Mouse (Mus musculus): ENCODE measurements around the gene Rbm48.
"Not testable (repeated sequence)": the region's sequence is repeated elsewhere in the genome, so short reads cannot be mapped to it uniquely, and the experiment has no call there.

Gene Rbm48

DNA sequence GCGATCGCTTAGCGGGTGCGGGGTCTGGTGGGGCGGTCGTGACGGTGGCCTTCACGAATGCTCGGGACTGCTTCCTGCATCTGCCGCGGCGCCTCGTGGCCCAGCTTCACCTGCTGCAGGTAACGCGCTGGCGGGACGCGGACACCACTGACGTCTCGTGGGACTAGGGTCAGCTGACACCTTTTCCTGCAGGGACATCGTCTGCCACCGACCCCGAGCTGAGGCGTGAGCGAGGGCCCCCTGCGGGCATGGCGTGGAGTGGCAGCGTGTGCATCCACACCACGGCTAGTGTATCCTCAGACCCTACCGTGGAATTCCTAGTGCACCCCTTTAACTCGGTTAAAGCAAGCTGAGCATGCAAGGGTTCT, at the start of gene Rbm48:
Gene Rbm48, minus strand, starts transcription at position 187 of the 368 bp plus-strand sequence.
- peak; percentile 86 for DNase-seq

DNA sequence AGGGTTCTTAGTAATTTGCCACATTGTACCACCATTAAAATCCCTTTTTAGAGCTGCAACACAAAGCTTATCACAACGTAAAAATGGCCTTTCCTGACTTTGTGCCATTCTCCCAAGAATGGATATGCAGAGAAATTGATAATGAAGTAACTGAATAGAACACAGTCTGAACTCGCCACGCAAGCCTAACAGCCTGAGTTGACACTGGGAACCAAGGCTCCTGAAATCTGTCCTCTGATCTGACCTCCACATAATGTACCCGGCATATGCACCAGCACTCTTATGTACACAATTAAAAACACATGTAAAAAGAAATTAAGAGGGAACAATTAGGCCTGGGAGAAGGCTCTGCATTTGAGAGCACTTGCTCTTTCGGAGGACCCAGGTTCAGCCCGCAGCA, 48.9 kb upstream of the Rbm48 start:
- DNase-seq = no peak

DNA sequence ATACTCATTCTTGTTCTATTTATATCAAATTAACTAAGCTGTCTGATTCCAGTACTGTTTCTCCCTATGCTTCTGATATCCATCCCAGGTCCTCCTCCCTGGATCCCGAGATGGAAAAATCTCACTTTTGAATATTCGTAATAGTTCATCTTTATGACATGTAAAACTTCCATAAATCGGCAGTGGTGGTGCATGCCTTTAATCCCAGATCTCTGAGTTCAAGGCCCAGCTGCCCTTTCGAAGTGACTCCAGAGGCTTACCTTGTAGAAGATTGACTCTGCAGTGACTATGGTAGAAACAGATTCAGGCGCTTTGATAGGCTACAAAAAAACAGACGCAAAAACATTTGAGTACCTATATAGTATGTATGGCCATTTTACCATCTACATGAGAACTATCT, 48.2 kb upstream of the Rbm48 start:
- DNase-seq = no peak

DNA sequence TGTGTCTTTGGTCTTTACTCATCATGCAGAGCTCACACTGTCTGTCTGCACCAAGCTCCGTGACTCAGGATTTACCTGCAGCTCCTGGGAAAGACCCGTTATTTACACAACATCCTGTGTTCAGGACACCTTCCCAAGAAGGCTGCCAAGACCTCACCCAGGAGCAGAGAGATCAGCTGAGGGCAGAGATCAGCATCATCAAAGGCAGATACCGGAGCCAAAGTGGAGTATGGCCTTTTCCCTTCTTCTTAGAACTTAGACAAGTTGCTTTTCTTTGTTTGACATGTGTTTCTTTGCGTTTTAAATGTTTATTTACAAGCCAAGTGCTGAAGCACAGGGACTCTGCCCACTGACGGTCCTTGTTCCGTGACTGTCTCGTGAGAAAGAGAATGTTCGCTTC, 38.9 kb upstream of the Rbm48 start:
- DNase-seq = no peak

DNA sequence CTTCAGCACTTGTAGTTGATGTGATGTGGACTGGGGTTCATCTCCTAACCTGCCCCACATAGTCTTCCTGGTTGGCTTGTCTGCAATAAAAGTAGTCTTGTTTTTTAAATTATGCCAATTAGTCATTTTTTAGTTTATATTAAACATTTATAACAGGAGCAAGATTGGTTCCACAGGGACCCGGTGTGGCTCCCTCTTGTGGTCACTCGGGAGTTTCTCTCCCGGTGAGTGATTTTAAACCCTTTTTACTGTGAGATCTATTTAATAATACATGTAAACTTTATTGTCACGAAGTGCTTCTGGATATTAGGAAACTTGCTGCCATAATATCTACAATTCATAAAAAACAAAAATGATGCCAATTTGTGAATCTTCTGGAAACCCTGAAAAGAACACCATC, 37.6 kb upstream of the Rbm48 start:
- DNase-seq = no peak

GRCm38 (mm10) chr5:3633315-3633714, 36.9 kb upstream of the Rbm48 start:
- DNase-seq = no peak

GRCm38 (mm10) chr5:3632285-3632684, 35.9 kb upstream of the Rbm48 start:
- DNase-seq = no peak

GRCm38 (mm10) chr5:3631512-3632271, 35.3 kb upstream of the Rbm48 start:
- no peak for DNase-seq

- DNase-seq = no peak
Observed at GRCm38 (mm10) chr5:3630055-3630454, 33.7 kb upstream of the Rbm48 start.

DNA sequence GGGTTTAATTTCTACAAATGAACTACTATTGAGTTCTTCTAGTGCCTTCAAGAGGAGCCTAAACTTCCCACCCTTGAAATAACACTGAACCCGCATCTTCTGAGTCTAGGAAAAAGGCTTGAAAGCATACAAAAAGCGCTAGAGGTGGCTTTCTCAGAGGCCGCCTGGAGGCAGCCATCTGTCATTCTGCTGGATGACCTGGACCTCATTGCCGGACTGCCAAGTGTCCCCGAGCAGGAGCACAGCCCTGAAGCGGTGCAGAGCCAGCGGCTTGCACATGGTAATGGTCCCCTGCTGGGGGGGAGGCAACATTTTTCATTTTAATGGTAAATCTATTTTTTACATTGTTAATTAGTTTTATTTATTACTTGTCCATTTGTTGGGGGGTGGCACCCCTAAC, 24.1 kb upstream of the Rbm48 start:
- no peak for DNase-seq

DNA sequence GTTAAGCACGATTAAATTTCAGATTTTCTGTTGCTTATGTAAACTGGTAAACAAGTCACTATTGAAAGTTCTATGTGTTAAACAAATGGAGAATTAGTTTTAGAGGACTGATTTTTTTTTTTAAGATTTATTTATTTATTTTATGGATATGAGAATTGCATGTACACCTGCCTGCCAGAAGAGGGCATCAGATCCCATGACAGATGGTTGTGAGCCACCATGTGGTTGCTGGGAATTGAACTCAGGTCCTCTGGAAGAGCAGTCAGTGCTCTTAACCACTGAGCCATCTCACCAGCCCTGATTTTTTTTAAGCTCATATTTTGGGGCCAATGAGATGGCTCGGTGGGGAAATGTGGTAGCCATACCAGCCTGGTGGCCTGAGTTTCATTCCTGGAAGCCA, 15.4 kb upstream of the Rbm48 start:
- not testable (repeated sequence) for DNase-seq

DNA sequence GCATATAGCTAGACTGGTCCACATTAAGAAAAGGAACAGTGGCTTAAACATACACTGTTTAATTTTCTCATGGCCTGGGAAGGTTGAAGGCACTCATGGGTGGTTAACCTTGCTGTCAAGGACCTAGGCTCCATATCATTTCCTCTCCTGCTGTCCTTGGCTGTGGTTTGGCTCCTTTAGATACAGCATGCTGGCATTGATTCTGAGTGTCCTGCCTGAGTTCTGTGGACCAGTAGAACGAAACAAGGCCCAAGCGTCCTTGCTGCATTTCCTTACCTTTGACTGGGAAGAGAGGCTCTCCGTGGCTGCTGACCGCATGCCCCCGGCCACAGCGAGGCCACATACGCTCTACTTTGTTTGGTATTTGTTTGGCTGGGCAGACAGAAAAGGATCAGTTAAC, 12.9 kb upstream of the Rbm48 start:
- DNase-seq = no peak

DNA sequence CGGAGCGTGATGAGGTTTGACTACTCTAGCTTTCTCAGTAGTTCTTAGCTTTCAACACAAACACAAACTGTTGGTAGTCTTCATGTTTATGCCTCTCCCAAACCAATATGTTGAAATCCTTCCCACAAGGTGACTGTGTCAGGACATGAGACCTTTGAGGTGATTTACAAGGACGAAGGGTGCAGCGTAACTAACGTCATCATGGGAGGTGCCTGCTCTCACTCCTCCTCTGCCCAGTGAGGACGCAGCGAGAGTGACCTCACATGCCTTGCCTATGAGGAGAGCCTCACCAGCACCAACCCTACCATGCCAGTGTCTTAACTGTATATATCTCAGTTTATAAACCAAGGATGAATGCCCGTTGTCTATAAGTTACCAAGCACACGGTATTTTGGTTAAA, 10.7 kb upstream of the Rbm48 start:
- DNase-seq = no peak

- DNase-seq = no peak
Observed at GRCm38 (mm10) chr5:3600790-3601189, 4.4 kb upstream of the Rbm48 start.

DNA sequence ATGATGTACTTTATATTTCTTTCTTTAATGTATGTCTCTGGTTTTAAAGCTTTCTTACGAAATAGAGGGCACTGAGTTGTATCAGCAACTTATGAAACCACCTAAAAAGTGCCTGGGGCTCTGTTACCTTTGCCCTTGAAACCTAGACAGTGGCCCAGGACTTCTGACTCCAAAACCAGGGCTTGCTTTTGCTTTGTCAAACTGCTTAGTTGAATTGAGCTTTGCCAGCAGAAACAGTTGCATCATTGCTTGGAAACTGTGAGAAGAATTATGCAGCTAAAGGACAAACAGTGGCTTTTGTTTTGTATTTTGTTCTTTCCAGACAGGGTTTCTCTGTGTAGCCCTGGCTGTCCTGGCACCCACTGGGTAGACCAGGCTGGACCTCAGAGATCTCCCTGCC, 3.9 kb upstream of the Rbm48 start:
- DNase-seq = no peak

DNA sequence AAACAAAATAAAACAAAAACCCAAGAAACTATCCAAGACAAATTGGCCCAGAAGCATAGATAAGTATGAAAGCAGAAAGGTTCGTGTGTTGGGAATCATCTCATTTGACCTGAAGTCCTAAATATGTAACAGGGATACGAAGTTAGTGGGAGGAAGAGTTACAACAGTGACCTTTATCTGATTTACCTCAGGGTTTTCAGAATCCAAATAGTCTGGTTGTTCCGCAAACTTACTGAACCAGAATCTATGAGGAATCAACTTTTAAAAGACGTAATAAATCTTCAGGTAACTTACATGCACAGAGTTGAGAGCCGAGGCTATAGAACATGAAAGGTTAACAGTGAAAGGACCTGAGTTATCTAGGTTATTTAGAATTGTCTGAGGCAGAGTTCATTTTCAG, 2.4 kb upstream of the Rbm48 start:
- no peak for DNase-seq

DNA sequence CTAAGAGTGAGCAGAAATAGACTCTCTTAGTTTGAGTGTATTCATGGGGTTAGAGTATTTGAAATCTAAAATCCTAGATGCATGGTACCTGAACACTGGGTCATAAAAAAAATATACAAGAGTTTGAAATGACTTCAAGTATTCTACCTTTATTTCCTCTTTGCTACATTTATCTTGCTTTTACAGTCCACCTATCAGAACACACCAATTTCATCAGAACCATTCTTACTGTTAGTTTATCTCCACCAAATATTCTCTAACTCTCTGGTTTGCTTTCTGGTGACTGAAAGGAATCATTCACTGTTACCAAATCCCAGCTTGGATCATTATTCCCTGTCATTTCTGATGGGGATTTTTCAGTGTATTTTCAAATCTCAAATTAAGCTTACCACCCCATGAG, 786 bp upstream of the Rbm48 start:
- no peak for DNase-seq

DNA sequence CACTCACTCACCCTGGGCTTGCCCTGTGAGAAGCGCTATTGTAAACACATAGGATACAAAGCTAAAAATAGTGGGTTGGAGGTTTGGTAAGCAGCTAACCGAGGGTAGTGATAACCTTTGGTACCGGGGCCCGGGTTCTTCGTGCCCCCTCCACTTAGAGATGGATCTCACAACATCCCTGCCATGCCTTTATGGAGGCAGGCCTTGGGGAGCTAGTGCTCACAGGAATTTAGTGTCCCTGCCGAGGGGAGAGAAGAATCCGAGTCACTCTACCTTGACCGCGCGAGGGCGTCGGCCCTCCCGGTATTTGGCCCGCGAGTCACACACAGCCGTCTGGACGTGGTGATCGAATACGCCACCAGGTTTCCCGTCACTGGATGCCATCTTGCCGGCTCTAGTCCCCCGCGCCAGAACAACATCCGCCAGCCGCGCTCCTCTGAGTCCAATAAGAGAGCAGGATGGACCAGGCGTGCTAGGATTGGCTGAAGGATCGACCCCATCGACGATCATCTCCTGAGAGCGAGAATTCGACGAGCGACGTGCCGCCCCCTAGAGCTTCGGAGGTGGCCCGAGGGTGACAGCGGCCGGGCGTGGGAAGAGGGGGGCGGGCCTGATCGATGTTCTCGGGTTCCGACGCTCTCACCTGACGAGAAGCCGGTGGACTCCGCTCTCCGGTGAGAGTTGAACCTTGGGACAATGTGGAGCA, 539 bp downstream of the Rbm48 start, which contains the start of gene Pex1:
Gene Pex1, plus strand, starts transcription at position 374 of the 706 bp plus-strand sequence.
- peak; percentile 97 for DNase-seq

GRCm38 (mm10) chr5:3579066-3579465, 17.3 kb downstream of the Rbm48 start:
- DNase-seq = no peak

DNA sequence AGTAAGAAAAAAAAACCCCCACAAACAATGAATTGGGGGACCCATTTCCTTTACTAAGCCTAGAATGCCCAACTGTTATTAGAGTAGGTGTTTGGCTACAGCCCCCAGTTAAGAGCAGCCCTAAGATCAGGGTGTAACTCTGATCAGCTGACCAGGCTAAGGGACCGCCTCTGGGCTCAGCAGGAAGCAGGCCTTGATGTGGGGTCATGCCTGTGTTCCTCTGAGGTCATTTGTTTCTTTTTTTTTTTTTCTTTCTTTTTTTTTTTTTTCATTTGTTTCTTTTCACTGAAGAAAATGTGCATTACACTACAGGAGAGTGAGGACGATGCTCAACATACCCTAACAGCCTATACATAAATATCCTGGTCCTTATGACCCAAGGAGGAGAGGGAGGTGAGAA, 18.4 kb downstream of the Rbm48 start:
- no peak for DNase-seq

- no peak for DNase-seq
Observed at GRCm38 (mm10) chr5:3574825-3575224, 21.6 kb downstream of the Rbm48 start.

GRCm38 (mm10) chr5:3571266-3571665, 25.1 kb downstream of the Rbm48 start, which contains the start of gene 1700109H08Rik:
Gene 1700109H08Rik (plus strand): TSS chr5:3571566.
- no peak for DNase-seq

- DNase-seq = no peak
Observed at GRCm38 (mm10) chr5:3554198-3554597, 42.2 kb downstream of the Rbm48 start.

GRCm38 (mm10) chr5:3551481-3551880, 44.9 kb downstream of the Rbm48 start:
- DNase-seq = no peak

DNA sequence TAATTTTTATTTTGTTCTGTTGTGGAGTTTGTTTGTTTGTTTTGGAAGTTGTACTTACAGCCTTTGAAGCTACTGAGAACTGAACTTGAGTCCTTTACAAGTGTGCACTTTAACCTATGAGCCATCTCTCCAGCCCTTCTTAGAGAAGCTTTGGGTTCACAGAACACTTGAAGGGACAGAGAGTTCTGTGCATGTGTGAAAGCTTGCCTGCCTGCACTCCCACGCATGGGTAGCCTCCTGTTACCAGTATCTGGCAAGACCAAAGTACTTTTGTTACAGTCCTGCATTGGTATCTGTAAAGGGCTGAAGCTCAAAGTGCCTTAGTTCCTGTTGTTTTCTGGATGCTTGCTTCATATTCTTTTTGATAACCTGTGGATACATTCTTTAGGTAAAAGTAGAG, 50.2 kb downstream of the Rbm48 start:
- DNase-seq = no peak
